Mouse (Mus musculus): Measurements from ENCODE around the gene Selp. TPM values are rescaled to one million over a fixed set of nuclear protein-coding genes. Genes with fewer than 3 reads are reported as not detected.

The Selp gene
- polyA plus RNA-seq, 1 experiment from 2014 or later = 1.2 TPM

- no peak for ATAC-seq (ENCODE audit: low read depth)
- H3K36me3 ChIP-seq (ENCODE audit: control insufficient read depth, insufficient read depth) = no peaks in the 10 kb centered on the region
Observed at GRCm38 (mm10) chr1:164176856-164177255, 61.8 kb downstream of the Selp start.

GRCm38 (mm10) chr1:164178429-164178828 is 63.4 kb downstream of the Selp start:
- H3K4me2 ChIP-seq (ENCODE audit: low read depth, low read length) = no peak overlapping the region
- H3K9me3 ChIP-seq (replicated peaks; ENCODE audit: control insufficient read depth, low read length) = no peaks in the 10 kb centered on the region
- no peaks in the 10 kb centered on the region for H3K4me1 ChIP-seq (ENCODE audit: control insufficient read depth, low read depth, low read length)
- no peak overlapping the region for H3K27ac ChIP-seq (ENCODE audit: low read length)
- no peaks in the 10 kb centered on the region for H3K27me3 ChIP-seq (ENCODE audit: control insufficient read depth, insufficient read depth, low read depth, low read length)
- 68% methylated on average over 6 of the region's 6 CpGs for WGBS (ENCODE audit: insufficient replicate concordance)
- H3K9ac ChIP-seq (ENCODE audit: low read depth, low read length) = no peak overlapping the region
- no peaks in the 10 kb centered on the region for H3K36me3 ChIP-seq (ENCODE audit: control insufficient read depth, insufficient read depth)
- no peak overlapping the region for H3K4me3 ChIP-seq (ENCODE audit: low read depth, low read length)
- no peak for ATAC-seq (ENCODE audit: low read depth)

More at GRCm38 (mm10) chr1:164176856-164177255, 61.8 kb downstream of the Selp start:
- no peak overlapping the region for H3K4me2 ChIP-seq (ENCODE audit: low read depth, low read length)
- no peak overlapping the region for H3K27ac ChIP-seq (ENCODE audit: low read length)
- H3K9me3 ChIP-seq (replicated peaks; ENCODE audit: control insufficient read depth, low read length) = no peaks in the 10 kb centered on the region
- H3K9ac ChIP-seq (ENCODE audit: low read depth, low read length) = no peak overlapping the region
- H3K27me3 ChIP-seq (ENCODE audit: control insufficient read depth, insufficient read depth, low read depth, low read length) = no peaks in the 10 kb centered on the region
- no peak overlapping the region for H3K4me3 ChIP-seq (ENCODE audit: low read depth, low read length)
- no peaks in the 10 kb centered on the region for H3K4me1 ChIP-seq (ENCODE audit: control insufficient read depth, low read depth, low read length)

DNA sequence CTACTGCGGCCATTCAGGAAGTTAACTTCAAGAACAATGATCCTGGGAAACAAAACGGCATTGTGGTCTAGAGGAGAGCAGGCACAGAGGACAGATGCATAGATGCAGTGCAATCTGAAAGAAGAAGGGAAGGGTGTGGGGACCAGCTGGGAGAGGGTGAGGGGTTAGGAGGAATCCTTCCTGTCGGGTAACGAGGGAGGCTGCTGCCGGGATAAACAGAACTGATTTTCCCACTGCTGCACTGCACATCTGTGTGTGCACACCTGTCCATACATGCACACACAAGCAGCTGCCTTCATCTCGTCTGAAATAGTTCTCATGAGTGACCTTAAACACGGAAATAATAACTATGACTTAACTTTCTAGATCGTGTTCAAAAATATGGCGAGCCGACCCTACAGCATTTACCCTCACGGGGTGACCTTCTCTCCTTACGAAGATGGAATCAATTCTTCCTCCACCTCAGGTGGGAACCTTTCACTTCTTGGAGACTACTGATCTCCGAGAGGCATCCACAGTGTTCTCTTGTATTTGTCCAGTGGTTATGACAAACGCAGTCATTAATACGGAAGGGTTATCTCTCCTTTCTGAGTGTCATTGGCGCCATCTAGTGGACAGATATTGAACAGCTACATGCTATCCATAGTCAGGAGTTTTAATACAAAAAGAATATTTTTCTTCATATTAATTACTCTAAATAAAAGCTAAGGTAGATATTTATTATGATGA is 69.2 kb downstream of the Selp start:
- no peaks in the 10 kb centered on the region for H3K27me3 ChIP-seq (ENCODE audit: control insufficient read depth, insufficient read depth, low read depth, low read length)
- 45% methylated on average over 16 of the region's 16 CpGs for WGBS (ENCODE audit: insufficient replicate concordance)
- H3K4me3 ChIP-seq (ENCODE audit: low read depth, low read length) = no peak overlapping the region
- no peak overlapping the region for H3K4me2 ChIP-seq (ENCODE audit: low read depth, low read length)
- no peak overlapping the region for H3K9ac ChIP-seq (ENCODE audit: low read depth, low read length)
- H3K36me3 ChIP-seq (ENCODE audit: control insufficient read depth, insufficient read depth) = no peaks in the 10 kb centered on the region
- no peak overlapping the region for H3K27ac ChIP-seq (ENCODE audit: low read length)
- no peaks in the 10 kb centered on the region for H3K4me1 ChIP-seq (ENCODE audit: control insufficient read depth, low read depth, low read length)
- no peak for ATAC-seq (ENCODE audit: low read depth)
- H3K9me3 ChIP-seq (replicated peaks; ENCODE audit: control insufficient read depth, low read length) = no peaks in the 10 kb centered on the region

DNA sequence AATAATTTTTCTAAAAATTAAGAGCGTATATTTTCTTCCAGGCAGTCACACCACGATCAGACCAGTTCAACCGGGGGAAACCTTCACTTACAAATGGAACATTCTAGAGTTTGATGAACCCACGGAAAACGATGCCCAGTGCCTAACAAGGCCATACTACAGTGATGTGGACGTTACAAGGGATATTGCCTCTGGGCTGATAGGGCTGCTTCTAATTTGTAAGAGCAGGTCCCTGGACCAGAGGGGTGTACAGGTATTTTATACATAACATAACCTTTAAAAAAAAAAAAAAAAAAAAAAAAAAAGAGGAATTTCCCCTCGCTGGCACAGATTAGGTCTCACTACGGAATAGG is 69.8 kb downstream of the Selp start:
- Histone ChIP-seq H3K4me2 (ENCODE audit: low read depth, low read length) (no peak overlapping the region), H3K4me1 (ENCODE audit: control insufficient read depth, low read depth, low read length) (no peaks in the 10 kb centered on the region), H3K9ac (ENCODE audit: low read depth, low read length) (no peak overlapping the region), H3K27me3 (ENCODE audit: control insufficient read depth, insufficient read depth, low read depth, low read length) (no peaks in the 10 kb centered on the region), H3K36me3 (ENCODE audit: control insufficient read depth, insufficient read depth) (no peaks in the 10 kb centered on the region), H3K9me3 (replicated peaks; ENCODE audit: control insufficient read depth, low read length) (no peaks in the 10 kb centered on the region), H3K4me3 (ENCODE audit: low read depth, low read length) (no peak overlapping the region), H3K27ac (ENCODE audit: low read length) (no peak overlapping the region)
- no peak for ATAC-seq (ENCODE audit: low read depth)
- WGBS (ENCODE audit: insufficient replicate concordance) = 32% methylated on average over 8 of the region's 8 CpGs

DNA sequence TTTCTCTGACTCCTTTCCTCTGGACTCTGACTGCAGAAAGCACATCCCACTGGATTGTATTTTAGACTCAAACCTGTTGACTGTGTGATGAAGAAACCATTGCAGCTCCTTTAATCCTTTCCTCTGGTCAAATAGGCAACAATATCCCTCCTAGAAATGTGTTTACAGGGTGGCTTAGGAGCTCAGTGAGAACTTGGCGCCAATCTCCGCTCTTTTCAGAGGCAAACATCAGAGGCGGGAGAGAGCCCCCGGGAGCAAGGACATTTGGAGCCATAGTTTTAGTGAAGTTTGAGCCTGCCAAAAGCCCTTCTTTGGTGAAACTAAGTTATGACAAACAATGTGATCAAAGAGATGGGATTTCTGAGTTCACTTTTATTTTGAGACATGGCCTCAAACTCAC is 70.3 kb downstream of the Selp start:
- Histone ChIP-seq H3K9ac (ENCODE audit: low read depth, low read length) (no peak overlapping the region), H3K27ac (ENCODE audit: low read length) (no peak overlapping the region), H3K27me3 (ENCODE audit: control insufficient read depth, insufficient read depth, low read depth, low read length) (no peaks in the 10 kb centered on the region), H3K36me3 (ENCODE audit: control insufficient read depth, insufficient read depth) (no peaks in the 10 kb centered on the region), H3K9me3 (replicated peaks; ENCODE audit: control insufficient read depth, low read length) (no peaks in the 10 kb centered on the region), H3K4me3 (ENCODE audit: low read depth, low read length) (no peak overlapping the region), H3K4me1 (ENCODE audit: control insufficient read depth, low read depth, low read length) (no peaks in the 10 kb centered on the region), H3K4me2 (ENCODE audit: low read depth, low read length) (no peak overlapping the region)
- no peak for ATAC-seq (ENCODE audit: low read depth)
- 78% methylated on average over 4 of the region's 4 CpGs for WGBS (ENCODE audit: insufficient replicate concordance)

- Histone ChIP-seq H3K4me1 (ENCODE audit: control insufficient read depth, low read depth, low read length) (no peaks in the 10 kb centered on the region), H3K4me2 (ENCODE audit: low read depth, low read length) (no peak overlapping the region), H3K9me3 (replicated peaks; ENCODE audit: control insufficient read depth, low read length) (no peaks in the 10 kb centered on the region), H3K9ac (ENCODE audit: low read depth, low read length) (no peak overlapping the region), H3K4me3 (ENCODE audit: low read depth, low read length) (no peak overlapping the region), H3K27me3 (ENCODE audit: control insufficient read depth, insufficient read depth, low read depth, low read length) (no peaks in the 10 kb centered on the region), H3K27ac (ENCODE audit: low read length) (no peak overlapping the region), H3K36me3 (ENCODE audit: control insufficient read depth, insufficient read depth) (no peaks in the 10 kb centered on the region)
- WGBS (ENCODE audit: insufficient replicate concordance) = 58% methylated on average over 1 of the region's 1 CpGs
- no peak for ATAC-seq (ENCODE audit: low read depth)
Observed at GRCm38 (mm10) chr1:164187002-164187560, 72.0 kb downstream of the Selp start.

- ATAC-seq (ENCODE audit: low read depth) = no peak
- no peaks in the 10 kb centered on the region for H3K4me1 ChIP-seq (ENCODE audit: control insufficient read depth, low read depth, low read length)
- 71% methylated on average over 4 of the region's 4 CpGs for WGBS (ENCODE audit: insufficient replicate concordance)
- peaks cover 5% of the 10 kb centered on the region; the same call in 1 of the 2 replicates for H3K36me3 ChIP-seq (ENCODE audit: control insufficient read depth, insufficient read depth)
- H3K9ac ChIP-seq (ENCODE audit: low read depth, low read length) = no peak overlapping the region
- H3K4me2 ChIP-seq (ENCODE audit: low read depth, low read length) = no peak overlapping the region
- no peaks in the 10 kb centered on the region for H3K27me3 ChIP-seq (ENCODE audit: control insufficient read depth, insufficient read depth, low read depth, low read length)
- H3K4me3 ChIP-seq (ENCODE audit: low read depth, low read length) = no peak overlapping the region
- H3K27ac ChIP-seq (ENCODE audit: low read length) = no peak overlapping the region
- H3K9me3 ChIP-seq (replicated peaks; ENCODE audit: control insufficient read depth, low read length) = no peaks in the 10 kb centered on the region
Observed at GRCm38 (mm10) chr1:164199551-164199950, 84.5 kb downstream of the Selp start.

Other genes with a start within 250 kb of the Selp start
- 8.3 TPM in 2 replicates for gene Scyl3, start 186.2 kb upstream of the Selp start, polyA plus RNA-seq (2015; fragmentation: Nextera tagmentation; extraction: Ambion mirVana)
- 7.3 and 7.4 TPM in 2 replicates for gene BC055324, start 120.5 kb upstream of the Selp start, polyA plus RNA-seq (2015; fragmentation: Nextera tagmentation; extraction: Ambion mirVana)
- gene Mettl18, start 120.4 kb upstream of the Selp start, polyA plus RNA-seq (2015; fragmentation: Nextera tagmentation; extraction: Ambion mirVana) = 3.1 and 3.3 TPM in 2 replicates
- 0.06 TPM in 1 of 2 replicates, not detected in the other for gene Sele, start 67.0 kb upstream of the Selp start, polyA plus RNA-seq (2015; fragmentation: Nextera tagmentation; extraction: Ambion mirVana)
- 11.8 and 13.4 TPM in 2 replicates for gene Sell, start 53.3 kb upstream of the Selp start, polyA plus RNA-seq (2015; fragmentation: Nextera tagmentation; extraction: Ambion mirVana)
- gene F5, start 36.6 kb downstream of the Selp start, polyA plus RNA-seq (2015; fragmentation: Nextera tagmentation; extraction: Ambion mirVana) = 15.3 and 19.1 TPM in 2 replicates
- gene Slc19a2, start 133.8 kb downstream of the Selp start, polyA plus RNA-seq (2015; fragmentation: Nextera tagmentation; extraction: Ambion mirVana) = 28.4 and 32.5 TPM in 2 replicates
- 2.1 and 2.6 TPM in 2 replicates for gene Ccdc181, start 160.3 kb downstream of the Selp start, polyA plus RNA-seq (2015; fragmentation: Nextera tagmentation; extraction: Ambion mirVana)
- 8.5 and 9.4 TPM in 2 replicates for gene Nme7, start 188.9 kb downstream of the Selp start, polyA plus RNA-seq (2015; fragmentation: Nextera tagmentation; extraction: Ambion mirVana)
- 8.8 and 9.1 TPM in 2 replicates for gene Blzf1, start 192.2 kb downstream of the Selp start, polyA plus RNA-seq (2015; fragmentation: Nextera tagmentation; extraction: Ambion mirVana)